Mouse (Mus musculus): ENCODE measurements around the gene Tgif1.

Gene Tgif1

DNA sequence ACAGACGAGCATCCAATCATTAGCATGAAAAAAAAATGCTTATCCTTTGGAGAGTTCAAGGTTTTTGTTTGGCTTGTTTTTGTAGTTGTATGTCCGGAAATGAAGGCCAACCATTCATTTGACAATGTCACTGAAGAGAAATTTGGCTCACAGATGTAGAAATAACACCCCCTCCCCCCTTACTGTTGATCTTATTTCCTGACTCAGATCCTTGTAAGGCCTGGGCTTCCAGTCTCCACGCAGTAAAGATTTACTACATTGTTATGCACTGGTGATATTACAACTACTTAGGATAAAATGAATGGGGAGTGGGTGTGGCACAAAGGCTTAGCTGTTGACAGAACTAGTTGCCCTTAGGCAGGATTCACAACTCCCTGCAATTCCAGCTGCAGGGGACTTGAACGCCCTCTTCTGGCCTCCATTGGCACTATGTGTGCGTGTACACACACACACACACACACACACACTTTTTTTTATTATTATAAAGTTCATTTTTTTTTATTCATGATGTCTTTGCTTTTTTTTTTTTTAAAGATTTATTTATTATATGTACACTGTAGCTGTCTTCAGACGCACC, 13.3 kb upstream of the Tgif1 start:
- no peak for ATAC-seq (ENCODE audit: insufficient number of reproducible peaks, low FRiP score, low TSS enrichment)

DNA sequence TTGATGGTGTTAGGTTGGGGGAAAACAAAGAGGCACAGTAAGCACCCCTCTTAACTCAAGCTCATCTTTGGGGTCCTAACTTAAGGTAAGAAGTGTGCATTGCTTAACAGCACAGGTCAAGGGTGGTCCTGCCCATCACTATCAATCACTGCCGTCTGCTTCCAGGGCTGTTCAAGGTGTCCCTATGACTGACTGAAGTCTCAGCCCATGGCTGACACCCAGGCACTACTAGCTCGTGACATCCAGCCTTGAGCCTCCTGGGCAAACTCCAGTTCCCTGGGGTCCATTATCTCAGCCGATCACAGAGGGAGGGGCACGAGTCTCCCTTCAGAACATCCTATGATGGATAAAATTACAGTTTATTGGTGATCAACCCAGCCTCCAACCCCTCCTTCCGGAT, 12.7 kb upstream of the Tgif1 start:
- ATAC-seq (ENCODE audit: insufficient number of reproducible peaks, low FRiP score, low TSS enrichment): no peak

DNA sequence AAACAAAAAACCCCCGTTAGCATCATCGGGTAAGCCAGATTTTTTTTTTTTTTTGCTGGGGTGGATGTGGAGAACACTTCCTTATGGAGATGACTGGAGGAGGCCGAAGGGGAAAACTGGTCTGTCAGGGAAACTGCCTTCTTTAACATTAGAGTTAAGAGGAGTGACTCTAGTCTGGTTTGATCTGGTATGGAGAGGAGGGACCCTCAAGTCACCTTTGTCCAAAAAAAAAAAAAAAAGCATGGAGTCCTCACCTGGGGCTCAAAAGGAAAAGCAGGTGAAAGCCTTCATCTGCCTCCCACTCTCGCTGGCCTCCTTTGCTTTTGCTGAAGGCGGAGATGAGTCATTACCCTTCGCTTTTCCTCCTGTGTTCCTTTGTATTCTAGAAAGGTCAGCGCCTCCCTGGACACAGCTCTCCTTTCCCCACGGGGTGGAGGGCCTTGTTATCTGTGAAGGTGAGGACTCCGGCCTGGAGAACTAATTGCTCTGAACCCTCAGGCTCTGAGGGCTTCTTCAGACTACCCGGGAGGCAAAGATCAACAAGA, 11.8 kb upstream of the Tgif1 start:
- ATAC-seq (ENCODE audit: insufficient number of reproducible peaks, low FRiP score, low TSS enrichment): no peak

DNA sequence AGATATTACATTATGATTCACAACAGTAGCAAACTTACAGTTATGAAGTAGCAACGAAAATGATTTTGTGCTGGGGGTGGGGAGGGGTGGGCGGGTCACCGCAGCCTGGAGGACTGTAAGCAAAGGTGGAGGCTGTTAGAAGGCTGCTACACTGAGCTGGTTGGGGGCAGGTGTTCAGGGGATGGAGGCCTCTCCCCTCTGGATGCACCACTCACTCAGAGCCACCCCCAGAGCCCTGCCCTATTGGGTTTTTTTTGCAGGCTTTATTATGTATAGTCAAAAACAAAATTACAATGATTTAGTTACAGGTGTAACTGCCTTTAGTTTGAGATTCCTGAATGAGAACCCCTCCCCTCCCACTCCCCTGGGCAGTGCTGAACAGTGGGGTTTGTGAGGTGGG, 11.3 kb upstream of the Tgif1 start:
- no peak for ATAC-seq (ENCODE audit: insufficient number of reproducible peaks, low FRiP score, low TSS enrichment)

DNA sequence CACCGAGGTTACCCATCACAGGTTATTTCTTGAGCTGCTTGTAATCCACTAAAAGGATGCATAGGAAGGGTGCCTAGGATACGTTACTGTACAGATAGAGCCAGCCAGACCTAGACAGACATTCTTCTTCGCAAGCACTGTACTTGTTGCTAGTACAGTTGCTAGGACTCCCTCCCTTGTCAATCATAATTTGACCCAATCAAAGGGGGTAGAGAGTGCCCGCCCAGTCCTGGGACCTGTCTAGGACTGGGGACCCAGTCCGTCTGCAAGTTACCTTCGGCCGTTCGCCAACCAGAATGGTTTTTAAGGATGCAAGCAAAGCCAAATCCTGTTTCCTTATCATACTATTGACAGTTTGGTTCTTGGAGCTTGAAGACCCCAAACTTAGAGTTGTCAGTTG, 10.8 kb upstream of the Tgif1 start:
- ATAC-seq (ENCODE audit: insufficient number of reproducible peaks, low FRiP score, low TSS enrichment): no peak

DNA sequence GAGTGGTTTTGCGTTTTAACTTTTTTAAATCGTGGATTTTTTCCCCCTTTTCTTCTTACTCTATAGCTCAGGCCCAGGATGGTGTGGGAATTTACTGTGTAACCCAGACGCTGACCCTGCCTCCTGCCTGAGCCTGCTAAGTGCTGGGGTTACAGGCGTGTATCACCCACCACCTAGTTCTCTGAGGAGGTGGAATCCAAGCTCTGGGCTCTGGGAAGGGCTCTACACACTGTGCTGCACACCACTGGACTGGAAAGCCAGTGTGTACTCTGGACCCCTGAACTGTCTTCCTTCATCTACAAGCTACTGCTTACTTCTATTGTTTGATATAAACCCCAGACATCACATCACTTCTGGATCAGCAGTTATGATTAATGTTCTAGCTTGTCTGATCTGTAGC, 5.5 kb upstream of the Tgif1 start:
- no peak for ATAC-seq (ENCODE audit: insufficient number of reproducible peaks, low FRiP score, low TSS enrichment)

DNA sequence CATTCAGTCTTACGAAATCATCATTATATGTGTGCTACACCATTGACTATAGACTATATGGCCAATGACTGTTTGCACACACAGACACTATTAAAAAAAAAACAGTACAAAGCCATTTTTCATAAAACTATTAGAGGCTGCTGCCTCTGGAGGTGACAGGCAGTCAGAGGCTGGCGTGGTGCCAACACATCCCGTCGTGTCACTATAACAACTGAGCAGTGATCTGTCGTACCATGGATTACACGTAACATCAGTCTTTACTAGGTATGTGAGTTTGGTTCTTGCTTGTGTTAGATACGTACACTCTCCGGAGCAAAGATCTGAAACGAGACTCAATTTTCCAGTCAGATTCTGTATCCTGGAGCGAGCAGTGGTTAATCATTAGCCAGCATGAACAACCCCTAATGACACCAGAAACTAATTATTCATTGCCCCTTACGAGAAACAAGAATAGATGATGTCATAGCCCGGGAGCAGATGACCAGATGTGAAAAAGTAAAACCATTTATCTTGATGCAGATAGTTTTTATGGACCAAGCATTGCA, 3.6 kb upstream of the Tgif1 start:
- no peak for ATAC-seq (ENCODE audit: insufficient number of reproducible peaks, low FRiP score, low TSS enrichment)

DNA sequence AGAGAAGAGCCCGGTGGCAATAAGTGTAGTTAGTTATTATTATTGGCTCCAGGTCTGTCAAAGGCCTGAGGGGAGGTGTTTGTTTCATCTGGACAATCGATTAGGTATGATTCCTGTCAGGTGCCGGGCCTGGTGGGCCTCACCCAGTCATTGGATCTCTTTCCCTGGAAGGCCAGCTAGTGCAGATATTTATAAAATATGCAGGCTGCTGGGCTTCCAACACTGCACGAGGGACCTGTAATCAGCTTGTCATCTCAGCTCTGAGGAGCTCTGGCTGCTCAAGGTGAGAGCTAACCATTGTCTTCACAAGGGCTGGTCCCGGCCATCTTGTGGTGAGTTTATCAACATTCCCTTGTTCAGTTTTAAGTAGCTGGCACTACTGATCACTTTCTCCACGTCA, 675 bp upstream of the Tgif1 start:
- no peak for ATAC-seq (ENCODE audit: insufficient number of reproducible peaks, low FRiP score, low TSS enrichment)

DNA sequence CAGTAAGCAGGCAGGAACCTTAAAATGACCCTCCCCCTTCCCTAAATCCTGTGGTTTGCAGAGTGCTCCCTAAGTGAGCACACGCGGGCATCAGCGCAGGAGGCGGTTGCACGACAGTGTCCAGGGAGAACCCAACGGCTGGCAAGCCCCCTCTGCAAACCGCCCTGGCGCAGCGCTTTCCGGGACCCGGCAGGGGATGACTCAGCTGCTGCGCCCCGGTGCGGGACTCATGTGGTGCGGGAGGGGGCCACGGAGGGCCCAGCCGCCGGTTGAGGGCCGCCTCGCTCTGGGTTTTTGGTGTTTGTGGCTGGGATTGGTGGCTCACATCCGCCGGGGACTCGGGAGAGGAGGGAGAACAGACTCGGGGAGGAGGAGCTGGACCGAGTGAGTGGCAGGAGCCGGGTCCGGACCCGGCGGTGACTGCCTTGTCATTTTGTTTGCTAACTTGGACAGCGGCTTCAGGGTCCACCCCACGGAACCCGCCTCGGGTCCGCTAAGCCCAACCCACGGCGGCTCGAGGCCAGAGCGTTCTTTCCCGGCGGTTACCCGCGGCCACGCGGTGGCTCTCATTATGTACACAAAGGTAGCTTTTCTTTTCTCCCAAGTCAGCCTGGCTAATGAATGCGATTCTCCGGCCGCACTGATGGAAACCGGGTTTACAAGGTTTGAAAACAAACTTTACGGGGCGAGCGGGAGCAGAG, 510 bp downstream of the Tgif1 start:
- peak; percentile 49 for ATAC-seq (ENCODE audit: insufficient number of reproducible peaks, low FRiP score, low TSS enrichment)

DNA sequence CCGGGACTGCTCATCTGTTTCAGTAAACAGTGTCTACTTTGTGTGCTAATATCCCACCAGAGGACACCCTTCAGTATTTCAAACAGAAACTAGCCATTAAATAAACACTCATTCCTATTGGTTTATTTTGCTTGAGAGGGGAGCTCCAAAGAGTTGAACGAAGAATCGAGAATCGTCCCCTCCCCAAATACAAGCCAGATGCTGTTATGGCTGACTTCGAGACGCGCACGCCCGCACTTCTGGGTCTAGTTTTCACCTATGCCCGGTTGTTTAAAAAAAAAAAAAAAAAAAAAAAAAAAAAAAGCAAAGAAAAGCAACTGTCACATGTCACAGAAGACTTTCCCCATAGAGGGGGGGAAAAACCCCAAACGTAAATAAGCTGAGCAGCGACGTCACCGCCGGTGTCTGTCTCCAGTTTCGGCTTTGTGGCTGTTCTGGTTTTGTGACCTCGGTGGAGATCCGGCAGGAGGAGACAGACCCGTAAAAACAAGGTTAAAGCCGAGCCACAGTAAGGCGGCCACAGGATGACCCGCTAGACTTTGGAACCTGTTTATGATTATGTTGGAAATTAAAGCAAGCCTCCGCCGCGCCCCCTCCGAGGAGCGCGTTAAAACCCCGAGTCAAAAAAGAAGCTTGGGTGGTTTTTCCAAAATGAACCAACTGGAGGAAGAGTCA, 1.2 kb downstream of the Tgif1 start:
- ATAC-seq (ENCODE audit: insufficient number of reproducible peaks, low FRiP score, low TSS enrichment): no peak

DNA sequence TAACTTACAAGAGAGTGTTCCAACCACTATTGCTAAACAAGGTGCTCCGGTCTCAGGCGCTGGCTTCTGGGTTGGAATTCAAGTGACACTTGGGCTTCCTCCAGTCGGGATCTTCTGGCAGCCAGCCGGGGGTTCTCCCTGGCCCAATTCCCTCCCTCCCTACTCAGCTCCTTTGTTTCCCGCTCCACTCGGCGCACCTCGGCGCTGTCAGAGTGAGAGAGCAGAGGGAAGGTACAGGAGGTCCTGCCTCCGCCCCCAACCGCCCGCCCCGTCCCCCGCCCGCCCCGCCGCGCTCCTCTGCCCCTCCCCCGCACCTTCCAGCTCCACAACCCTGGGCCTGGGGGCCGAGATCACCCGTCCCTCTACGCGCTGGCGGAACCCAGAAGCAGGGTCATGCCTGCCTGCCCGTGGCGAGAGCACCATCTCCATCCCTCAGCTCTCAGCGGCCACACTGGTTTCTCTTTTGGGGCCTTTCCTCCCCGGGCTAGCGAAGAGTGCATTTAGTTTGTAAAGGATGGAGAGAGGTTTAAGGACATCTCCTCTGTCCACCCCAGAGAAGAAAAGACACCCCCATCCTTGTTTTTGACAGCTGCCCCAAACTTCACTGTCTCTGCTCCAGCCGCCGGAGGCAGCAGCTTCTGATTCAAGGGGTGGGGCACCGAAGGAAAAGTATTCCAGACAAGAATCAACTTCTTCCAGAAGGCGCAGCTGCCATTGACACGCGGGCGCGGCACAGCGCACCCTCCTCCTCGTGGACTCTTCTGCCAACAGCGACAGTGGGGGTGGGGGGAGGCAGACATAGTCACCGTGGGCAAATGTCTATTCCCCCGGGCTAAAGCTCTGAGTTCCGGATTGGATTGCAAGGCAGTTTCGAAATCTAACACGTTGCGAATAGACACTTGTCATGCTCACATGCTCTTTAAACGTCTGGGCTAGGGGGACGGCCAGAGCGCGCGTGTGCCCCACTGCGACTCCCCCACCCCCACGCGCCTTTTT, 2.1 kb downstream of the Tgif1 start:
- no peak for ATAC-seq (ENCODE audit: insufficient number of reproducible peaks, low FRiP score, low TSS enrichment)

DNA sequence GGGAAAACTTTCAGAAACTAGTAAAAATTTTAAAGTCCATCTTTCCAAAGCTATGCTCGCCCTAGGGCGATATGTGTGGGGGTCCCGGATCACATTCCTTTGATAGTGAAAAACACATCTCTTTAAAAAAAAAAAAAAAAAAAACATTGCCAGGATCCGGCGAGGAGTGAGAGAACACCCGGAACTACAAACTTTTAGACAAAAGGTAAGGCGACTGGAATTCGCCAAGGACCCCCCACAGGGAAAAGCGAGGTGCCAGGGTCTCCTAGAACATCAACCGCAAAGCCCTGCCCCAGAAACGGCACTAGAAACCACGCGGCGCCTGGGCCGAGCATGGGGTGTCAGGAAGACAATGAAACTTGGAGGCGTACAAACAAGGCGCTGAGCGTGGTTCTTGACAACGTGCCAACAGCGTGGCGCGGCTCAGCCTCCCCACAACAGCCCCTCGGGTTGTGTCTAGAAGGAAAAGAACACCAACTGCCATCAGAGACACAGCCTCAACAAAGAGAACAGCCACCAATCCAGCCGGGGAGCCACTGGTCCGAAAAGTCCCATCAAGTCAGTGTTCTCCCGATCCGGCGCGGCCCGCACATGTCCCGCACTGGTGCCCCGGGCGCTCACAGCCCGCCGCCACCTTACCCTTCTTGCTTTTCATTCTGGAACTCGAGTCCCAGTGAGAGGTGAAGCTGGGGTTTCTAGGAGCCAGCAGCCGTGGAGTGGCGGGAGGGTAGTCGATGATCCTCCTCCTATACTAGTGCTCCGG, 2.9 kb downstream of the Tgif1 start:
- ATAC-seq (ENCODE audit: insufficient number of reproducible peaks, low FRiP score, low TSS enrichment): no peak

DNA sequence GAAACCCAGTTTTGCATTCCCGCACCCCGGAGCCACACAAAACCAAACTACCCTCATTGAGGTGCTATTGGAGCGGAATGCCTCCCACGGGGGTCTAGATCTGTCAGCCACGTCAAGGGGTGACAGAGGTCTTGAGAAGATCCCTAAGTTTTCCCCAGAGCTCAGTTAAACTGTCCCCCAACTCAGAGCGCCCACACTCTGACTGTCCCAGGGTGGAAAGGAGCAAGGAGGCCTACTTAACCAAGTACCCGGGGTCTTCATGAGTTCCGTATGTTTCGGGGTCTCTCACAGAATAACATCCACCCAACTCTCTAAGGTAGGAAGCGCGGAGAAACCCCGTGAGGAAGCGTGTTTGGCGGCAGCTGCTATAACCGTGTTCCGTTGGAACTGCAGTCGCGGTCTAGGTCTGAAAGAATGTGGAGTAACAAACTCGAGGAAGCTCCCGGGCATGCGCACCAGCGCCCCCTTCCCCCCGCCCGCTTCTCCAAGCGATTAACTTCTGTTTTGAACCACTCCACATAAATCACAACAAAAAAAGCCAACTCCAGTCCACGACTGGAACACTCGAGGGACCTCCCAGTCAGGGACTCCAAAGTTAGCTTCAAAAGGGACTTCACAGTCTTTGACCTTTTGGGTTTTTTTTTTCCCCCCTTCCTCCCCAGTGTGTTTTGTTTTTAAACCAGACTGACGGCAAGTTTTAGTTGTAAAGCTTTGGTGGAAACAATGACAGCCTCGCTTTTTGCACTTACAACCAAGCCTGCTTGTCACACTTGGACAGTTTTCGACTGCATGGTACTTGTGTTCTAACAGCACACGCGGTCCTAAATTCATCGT, 3.7 kb downstream of the Tgif1 start:
- no peak for ATAC-seq (ENCODE audit: insufficient number of reproducible peaks, low FRiP score, low TSS enrichment)

DNA sequence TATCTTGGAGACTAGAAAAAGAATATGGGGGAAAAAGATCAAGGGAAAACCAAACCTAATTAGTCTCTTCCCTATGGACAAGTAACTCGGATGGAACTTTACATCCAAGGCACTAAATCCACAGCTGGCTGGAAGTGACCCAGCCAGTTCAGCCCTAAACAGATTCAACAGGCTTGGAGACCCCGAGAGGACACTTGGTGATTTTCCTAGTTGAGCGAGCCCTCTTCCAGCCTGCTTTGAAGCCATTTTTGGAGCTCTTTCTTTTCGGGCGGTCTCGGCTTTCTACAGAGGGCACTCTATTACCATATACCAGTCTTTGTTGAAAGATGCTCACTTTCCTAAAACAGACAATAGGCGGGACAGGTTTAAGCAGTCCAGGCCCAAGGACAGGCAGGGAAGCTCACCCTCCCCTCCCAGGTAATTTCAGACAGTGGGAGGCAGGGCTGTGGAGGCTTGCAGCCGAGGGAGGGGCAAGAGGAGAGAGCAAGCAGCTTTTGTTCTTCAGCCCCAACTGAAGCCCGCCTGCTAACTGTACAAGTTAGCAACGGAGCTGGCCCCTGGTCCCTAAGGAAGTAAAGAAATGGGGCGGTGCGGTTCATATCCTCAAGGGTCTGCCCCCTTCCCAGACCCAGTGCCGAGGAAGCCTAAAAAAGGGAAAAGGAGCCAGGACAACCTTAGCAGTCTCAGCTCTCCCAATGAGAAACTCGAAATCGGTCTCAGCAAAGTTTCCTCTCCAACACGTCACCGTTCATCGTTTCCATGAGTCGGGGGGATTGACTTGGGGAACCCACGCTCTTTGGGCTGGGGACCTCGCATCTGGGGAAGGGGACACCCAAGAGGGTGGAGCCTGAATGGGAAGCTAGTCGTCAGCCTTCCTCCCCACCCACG, 4.6 kb downstream of the Tgif1 start:
- ATAC-seq (ENCODE audit: insufficient number of reproducible peaks, low FRiP score, low TSS enrichment): no peak

DNA sequence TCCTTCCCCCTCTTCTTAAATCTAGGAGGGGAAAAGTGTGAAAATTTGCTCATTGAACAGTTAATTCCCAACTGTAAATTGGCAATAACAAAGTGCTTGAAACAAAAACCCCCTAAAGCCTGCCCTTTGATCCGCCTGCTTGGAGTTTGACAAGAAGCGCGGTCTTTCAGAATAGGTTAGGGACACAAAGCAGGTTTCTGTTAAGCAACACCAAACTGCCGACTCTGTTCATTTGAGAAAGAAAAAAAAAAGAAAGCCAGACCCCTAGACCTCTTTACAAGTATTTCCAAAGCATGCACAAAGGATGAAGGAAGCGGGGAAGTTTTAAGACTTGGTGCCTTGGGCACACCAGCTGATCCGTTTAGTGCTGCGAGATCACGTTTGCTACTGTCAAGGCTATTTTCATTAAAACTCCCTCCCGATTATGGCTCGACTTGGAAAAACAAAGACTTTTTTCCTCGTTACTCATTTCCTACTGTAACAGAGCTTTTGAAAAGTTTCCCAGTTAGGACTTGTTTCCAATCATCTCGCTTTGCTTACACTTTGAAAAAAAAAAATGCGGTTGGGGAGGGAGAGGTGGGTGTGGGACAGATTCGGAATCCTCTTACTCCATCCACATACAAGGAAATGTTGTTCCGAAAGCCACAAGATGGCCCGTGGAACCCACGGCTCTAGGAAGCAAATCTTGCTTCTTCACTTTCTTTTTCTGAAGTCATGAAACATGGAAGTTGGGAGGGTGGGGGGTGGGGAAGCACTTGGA, 5.4 kb downstream of the Tgif1 start:
- no peak for ATAC-seq (ENCODE audit: insufficient number of reproducible peaks, low FRiP score, low TSS enrichment)

DNA sequence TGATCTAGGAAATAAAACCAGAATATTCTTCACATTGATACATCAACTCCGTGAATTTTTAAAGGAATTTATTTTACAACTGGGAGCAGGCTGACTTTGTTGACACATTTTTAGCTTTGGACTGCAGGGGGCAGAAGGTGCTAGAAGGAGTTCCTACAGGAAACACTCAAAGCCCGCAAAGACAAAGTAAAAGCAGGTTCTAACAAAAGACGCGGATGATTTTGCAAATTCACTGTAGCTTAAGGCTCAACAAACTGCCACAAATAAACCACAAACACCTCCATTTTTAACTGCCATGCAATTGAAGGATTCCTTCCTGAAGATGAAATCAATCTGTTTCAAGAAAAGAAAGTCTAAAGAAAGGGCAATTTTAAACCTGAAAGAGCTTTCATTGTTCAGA, 6.3 kb downstream of the Tgif1 start:
- no peak for ATAC-seq (ENCODE audit: insufficient number of reproducible peaks, low FRiP score, low TSS enrichment)

DNA sequence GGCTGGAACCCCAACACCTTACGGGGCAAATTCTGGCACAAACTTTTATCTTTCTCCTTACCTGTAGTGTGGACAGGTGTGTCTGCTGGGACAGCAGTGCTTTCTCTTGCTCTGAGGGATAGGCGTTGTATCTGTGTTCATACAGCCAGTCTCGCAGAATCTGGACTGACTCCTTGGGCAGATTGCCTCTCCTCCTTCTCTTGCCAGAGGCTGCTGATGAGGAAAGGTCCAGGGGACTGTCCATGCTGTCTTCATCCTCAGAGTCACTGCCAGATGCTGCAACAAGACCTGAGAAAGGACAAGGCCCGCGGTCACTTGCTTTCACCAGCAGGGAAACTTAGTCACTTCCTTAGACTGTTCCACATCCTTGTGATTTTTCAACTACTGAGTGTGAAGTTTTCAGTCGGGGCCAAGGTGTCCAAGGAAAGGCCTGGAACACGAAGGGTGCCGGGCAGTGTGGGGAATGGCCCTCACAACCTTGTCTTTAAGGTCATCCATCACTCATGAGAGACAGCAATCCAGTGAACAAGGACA, 7.2 kb downstream of the Tgif1 start:
- ATAC-seq (ENCODE audit: insufficient number of reproducible peaks, low FRiP score, low TSS enrichment): no peak

Data from cerebellum, adult (tissue).